Mouse (Mus musculus) CD8-positive naive resting alpha-beta T cell, adult 57 days (primary cell): Measurements from ENCODE around the gene Klhl2. TPM values are rescaled to one million over a fixed set of nuclear protein-coding genes. Genes with fewer than 3 reads are reported as not detected.

Experiments
- total RNA-seq: library from RNA; stranded (reverse); gene quantifications from one replicate; pipeline ENCODE4 v1.2.4, GENCODE M21; 2023

Klhl2 gene
- 25.5 TPM for total RNA-seq

DNA sequence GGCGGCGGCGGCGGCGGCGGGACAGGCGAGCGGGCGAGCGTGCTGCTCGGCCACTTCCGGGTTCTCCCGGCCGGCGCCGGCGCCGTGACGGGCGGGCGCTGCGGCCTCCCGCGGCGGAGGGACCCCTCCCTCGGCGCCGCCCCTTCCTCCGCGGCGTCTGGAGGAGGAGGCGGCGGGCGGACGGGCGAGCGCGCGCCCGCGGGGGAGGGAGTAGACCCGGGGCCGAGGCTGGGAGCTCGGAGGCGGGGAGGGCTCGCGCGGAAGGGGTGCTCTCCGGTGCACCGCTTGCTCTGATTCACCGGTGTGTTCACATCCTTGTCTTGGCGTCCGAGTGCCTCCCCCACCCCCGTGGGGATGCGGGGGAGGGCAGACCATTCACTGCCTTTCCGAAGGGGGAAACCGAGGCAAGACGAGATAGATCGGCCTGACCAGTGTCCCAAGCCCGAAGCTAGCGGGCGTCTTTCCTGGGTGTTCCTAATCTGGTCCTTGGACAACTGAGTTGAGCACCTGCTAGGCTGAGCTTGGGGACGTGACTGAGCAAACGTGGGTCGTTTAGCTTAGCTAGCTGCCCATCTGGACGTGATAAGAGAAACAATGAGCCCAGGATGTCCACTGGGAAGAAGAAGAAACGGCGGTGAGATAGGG, at the start of gene Klhl2:
Gene Klhl2, minus strand, starts transcription at position 121 of the 645 bp plus-strand sequence.

DNA sequence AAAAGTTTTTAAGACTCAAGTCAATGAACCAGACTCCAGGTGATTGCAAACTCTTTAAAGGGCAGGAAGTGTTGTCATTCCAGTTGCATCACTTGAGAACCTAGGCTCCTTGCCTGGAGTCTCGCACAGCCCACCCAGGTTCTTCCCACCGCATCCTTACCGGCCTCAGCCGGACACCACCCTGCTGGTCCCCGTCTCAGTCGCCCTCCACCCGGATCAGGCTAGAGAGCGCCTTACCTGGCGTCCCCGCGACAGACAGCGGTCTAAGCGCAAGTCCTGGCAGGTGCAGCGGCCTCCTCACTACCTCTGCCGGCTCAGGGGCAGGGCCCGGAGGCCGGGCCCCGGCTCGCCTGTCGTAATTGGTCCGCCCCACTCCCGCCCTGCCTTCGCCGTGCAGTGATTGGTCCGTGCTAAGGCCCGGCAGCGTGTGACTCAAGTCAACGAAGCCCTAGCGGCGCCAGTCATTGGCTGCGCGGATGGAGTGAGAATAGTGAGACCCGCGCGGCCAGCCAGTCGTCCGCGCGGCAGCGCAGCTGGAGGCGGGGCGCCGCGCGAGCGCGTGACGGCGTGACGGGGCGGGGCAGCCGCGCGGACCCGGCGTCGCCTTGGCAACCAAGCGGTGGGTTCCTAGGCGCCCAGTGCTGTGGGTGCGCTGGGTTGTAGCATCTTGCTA, 116.4 kb downstream of the Klhl2 start, which contains the start of gene Msmo1:
Gene Msmo1, minus strand, starts transcription at position 522 of the 673 bp plus-strand sequence.

DNA sequence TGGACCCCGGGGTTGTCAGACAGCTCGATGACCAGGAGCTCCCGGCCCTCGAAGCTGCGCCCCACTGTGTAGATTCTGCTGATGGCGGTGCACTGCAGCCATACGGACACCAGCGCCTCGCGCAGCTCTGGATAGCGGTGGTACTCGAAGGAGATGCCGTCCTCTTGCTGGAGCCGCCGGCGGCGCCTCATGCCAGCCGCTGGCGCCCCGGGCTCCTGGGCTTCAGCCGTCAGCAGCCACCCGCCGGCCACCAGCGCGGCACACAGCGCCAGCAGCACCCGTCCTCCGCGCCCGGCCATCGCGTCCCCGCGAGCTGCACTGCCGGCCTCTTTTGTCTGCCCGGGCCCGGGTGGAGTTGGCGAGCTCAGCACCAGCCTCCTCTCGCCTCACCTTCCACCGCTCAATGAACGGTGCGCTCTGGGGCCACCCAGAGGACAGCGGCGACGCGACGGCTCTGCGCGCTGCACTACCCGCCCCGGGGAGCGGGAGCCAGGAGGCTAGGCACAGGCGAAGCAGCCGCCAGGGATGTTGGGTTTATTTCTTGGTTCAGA, 157.1 kb downstream of the Klhl2 start, which contains the start of gene Cpe:
Gene Cpe, minus strand, starts transcription at position 404 of the 551 bp plus-strand sequence.

Other genes with a start within 250 kb of the Klhl2 start
- not detected for gene Cpe, start 157.0 kb downstream of the Klhl2 start, total RNA-seq
- 25.9 TPM for gene Msmo1, start 116.2 kb downstream of the Klhl2 start, total RNA-seq
- gene Tmem192, start 97.2 kb upstream of the Klhl2 start, total RNA-seq, result 37.4 TPM
- not detected for gene Trim75, start 137.8 kb upstream of the Klhl2 start, total RNA-seq
- not detected for gene Trim61, start 168.5 kb upstream of the Klhl2 start, total RNA-seq
- not detected for gene Trim60, start 168.6 kb upstream of the Klhl2 start, total RNA-seq
- not detected for gene Apela, start 187.3 kb upstream of the Klhl2 start, total RNA-seq
- gene Gm10663, start 225.0 kb upstream of the Klhl2 start, total RNA-seq, result not detected